Mouse (Mus musculus) limb, embryonic 15.5 days (tissue): ENCODE measurements around the gene Kif26a. TPM values are rescaled to one million over a fixed set of nuclear protein-coding genes. Genes with fewer than 3 reads are reported as not detected.

Source experiments
- ATAC-seq: fragments of 200-750 bp; cut with Nextera tagmentation; 2 replicates; pipeline ENCODE4 v1.8.0; 2017; ENCODE audit warnings: low read depth, moderate TSS enrichment; ENCODE audit not compliant: insufficient number of reproducible peaks, low FRiP score, low TSS enrichment
- H3K27ac ChIP-seq: fragments of 300-500 bp; sonication (generic); 2 replicates; pipeline ENCODE4 v1.5.1; 2015; ENCODE audit warnings: moderate library complexity, mild to moderate bottlenecking, inconsistent platforms
- H3K27me3 ChIP-seq: fragments of 300-500 bp; sonication (generic); 2 replicates; pipeline ENCODE4 v1.6.1; 2015; ENCODE audit warnings: inconsistent platforms
- H3K36me3 ChIP-seq: fragments of 300-500 bp; sonication (generic); 2 replicates; pipeline ENCODE4 v1.6.1; 2015; ENCODE audit warnings: inconsistent platforms
- H3K4me1 ChIP-seq: fragments of 300-500 bp; sonication (generic); 2 replicates; pipeline ENCODE4 v1.6.1; 2015; ENCODE audit warnings: inconsistent platforms
- H3K4me2 ChIP-seq: fragments of 300-500 bp; sonication (generic); 2 replicates; pipeline ENCODE4 v1.6.1; 2015; ENCODE audit warnings: mild to moderate bottlenecking, inconsistent platforms
- H3K4me3 ChIP-seq: fragments of 300-500 bp; sonication (generic); 2 replicates; pipeline ENCODE4 v1.5.1; 2015; ENCODE audit warnings: mild to moderate bottlenecking, inconsistent platforms
- H3K9ac ChIP-seq: fragments of 300-500 bp; sonication (generic); 2 replicates; pipeline ENCODE4 v1.6.1; 2015; ENCODE audit warnings: inconsistent platforms
- H3K9me3 ChIP-seq: fragments of 300-500 bp; sonication (generic); 2 replicates; pipeline ENCODE4 v1.6.1; 2016; ENCODE audit warnings: inconsistent platforms
- WGBS: fragments of 180-500 bp; shearing (Covaris S2); methylation state at CpG from one replicate; pipeline ENCODE4 v1.1.7; 2015; 5-methylcytosine and 5-hydroxymethylcytosine counted together
- polyA plus RNA-seq: library from polyadenylated mRNA; unstranded; fragments of >200 nt; fragmentation: Nextera tagmentation; extraction: Ambion mirVana; gene quantifications from 2 replicates; pipeline ENCODE4 v1.2.1, GENCODE M21; 2015

Kif26a gene
- polyA plus RNA-seq, 1 experiment from 2014 or later: 8.7 TPM

GRCm38 (mm10) chr12:112172214-112172613 lies 26.2 kb downstream of the Kif26a start:
- 46% methylated on average over 8 of the region's 8 CpGs for WGBS
- Histone ChIP-seq H3K4me1 (peaks cover 39% of the 10 kb centered on the region), H3K27ac (no peak overlapping the region), H3K9me3 (no peaks in the 10 kb centered on the region), H3K4me3 (no peak overlapping the region), H3K4me2 (no peak overlapping the region), H3K36me3 (peaks cover 46% of the 10 kb centered on the region), H3K9ac (no peak overlapping the region), H3K27me3 (no peaks in the 10 kb centered on the region)
- ATAC-seq: no peak

GRCm38 (mm10) chr12:112177679-112178078 lies 31.7 kb downstream of the Kif26a start:
- Histone ChIP-seq H3K4me1 (peaks cover 31% of the 10 kb centered on the region), H3K27ac (no peak overlapping the region), H3K9ac (no peak overlapping the region), H3K27me3 (no peaks in the 10 kb centered on the region), H3K9me3 (no peaks in the 10 kb centered on the region), H3K4me2 (no peak overlapping the region), H3K4me3 (no peak overlapping the region), H3K36me3 (peaks cover 64% of the 10 kb centered on the region)
- 97% methylated on average over 19 of the region's 19 CpGs for WGBS
- no peak for ATAC-seq

DNA sequence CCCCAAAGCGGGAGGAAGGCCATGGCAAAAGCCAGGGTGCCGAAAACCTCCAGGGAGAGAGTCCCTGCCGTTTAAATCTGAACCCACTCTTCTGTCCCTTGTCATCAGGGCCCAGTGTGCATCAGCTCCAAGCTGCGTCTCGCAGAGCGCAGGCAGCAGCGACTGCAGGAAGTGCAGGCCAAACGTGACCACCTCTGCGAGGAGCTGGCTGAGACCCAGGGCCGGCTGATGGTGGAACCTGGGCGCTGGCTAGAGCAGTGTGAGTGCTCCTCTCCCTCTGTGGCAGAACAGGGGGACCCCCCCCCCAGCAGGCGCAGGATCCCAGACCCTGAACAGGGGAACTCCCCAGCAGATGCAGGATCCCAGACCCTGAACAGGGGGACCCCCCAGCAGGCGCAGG lies 33.7 kb downstream of the Kif26a start:
- no peak for ATAC-seq
- H3K27me3 ChIP-seq: no peaks in the 10 kb centered on the region
- no peak overlapping the region for H3K4me2 ChIP-seq
- H3K27ac ChIP-seq: no peak overlapping the region
- H3K9ac ChIP-seq: no peak overlapping the region
- WGBS: 89% methylated on average over 13 of the region's 13 CpGs
- no peak overlapping the region for H3K4me3 ChIP-seq
- H3K4me1 ChIP-seq: peaks cover 50% of the 10 kb centered on the region
- H3K9me3 ChIP-seq: no peaks in the 10 kb centered on the region
- H3K36me3 ChIP-seq: peaks cover 50% of the 10 kb centered on the region

GRCm38 (mm10) chr12:112181921-112182608 lies 36.1 kb downstream of the Kif26a start:
- H3K9ac ChIP-seq: no peak overlapping the region
- no peak overlapping the region for H3K4me3 ChIP-seq
- 41% methylated on average over 7 of the region's 7 CpGs for WGBS
- no peaks in the 10 kb centered on the region for H3K27me3 ChIP-seq
- H3K27ac ChIP-seq: no peak overlapping the region
- peaks cover 56% of the 10 kb centered on the region for H3K4me1 ChIP-seq
- H3K36me3 ChIP-seq: peaks cover 26% of the 10 kb centered on the region
- H3K9me3 ChIP-seq: no peaks in the 10 kb centered on the region
- ATAC-seq: no peak
- H3K4me2 ChIP-seq: no peak overlapping the region

- peak overlapping the region; percentile 50; the same call in 1 of the 2 replicates for H3K27ac ChIP-seq
- WGBS: 56% methylated on average over 7 of the region's 7 CpGs
- ATAC-seq: no peak
- H3K27me3 ChIP-seq: no peaks in the 10 kb centered on the region
- peaks cover 57% of the 10 kb centered on the region for H3K4me1 ChIP-seq
- H3K36me3 ChIP-seq: peaks cover 21% of the 10 kb centered on the region
- H3K9me3 ChIP-seq: no peaks in the 10 kb centered on the region
- no peak overlapping the region for H3K9ac ChIP-seq
- H3K4me2 ChIP-seq: no peak overlapping the region
- no peak overlapping the region for H3K4me3 ChIP-seq
Measured at GRCm38 (mm10) chr12:112182609-112182955, 36.6 kb downstream of the Kif26a start.

DNA sequence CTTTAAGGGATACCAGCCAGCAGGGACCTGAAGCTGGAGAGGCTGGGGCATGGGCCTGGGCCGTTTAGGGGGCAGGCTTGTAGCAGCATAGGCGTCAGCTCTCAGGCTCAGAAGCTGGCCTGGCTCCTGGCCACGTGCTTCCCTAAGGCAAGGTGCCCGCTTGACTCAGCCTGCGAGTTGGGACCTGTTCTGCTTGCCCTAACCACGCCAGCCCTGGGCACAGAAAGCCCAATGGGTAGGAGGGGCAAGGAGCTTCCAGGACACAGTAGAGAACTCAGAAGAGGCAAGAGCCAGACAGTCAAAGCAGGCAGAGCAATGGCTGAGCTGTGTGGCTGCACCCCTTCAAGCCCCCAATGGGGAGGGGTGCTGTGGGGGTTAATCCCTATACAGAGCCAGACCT lies 37.7 kb downstream of the Kif26a start:
- ATAC-seq: peak; percentile 19; the same call in 1 of the 2 replicates
- peak overlapping the region; percentile 57; the same call in 1 of the 2 replicates for H3K27ac ChIP-seq
- H3K4me2 ChIP-seq: no peak overlapping the region
- 39% methylated on average over 6 of the region's 6 CpGs for WGBS
- peaks cover 10% of the 10 kb centered on the region for H3K36me3 ChIP-seq
- H3K4me3 ChIP-seq: no peak overlapping the region
- H3K9ac ChIP-seq: no peak overlapping the region
- no peaks in the 10 kb centered on the region for H3K27me3 ChIP-seq
- H3K4me1 ChIP-seq: peaks cover 53% of the 10 kb centered on the region
- no peaks in the 10 kb centered on the region for H3K9me3 ChIP-seq

DNA sequence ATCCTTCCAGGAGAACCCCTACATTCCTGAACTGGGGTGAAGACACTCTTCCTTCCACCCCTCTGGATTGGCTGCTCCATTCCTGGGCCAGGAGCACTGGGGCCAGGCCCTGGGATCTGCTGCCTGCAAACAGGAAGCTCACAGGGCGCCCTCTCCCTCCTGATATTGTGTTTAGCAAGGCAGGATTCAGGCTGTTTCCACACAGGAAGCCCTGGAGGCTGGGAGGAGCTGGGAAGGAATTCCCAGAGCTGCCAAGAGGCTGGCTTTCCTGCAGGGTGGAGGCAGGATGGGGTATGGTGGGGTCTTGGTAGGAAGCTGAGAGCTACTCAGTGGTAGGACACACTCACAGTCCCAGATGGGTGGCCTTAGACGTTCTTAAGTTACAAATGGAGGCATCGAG lies 38.4 kb downstream of the Kif26a start:
- Histone ChIP-seq H3K36me3 (peaks cover 3% of the 10 kb centered on the region; the same call in 1 of the 2 replicates), H3K9ac (no peak overlapping the region), H3K4me1 (peaks cover 45% of the 10 kb centered on the region), H3K4me2 (no peak overlapping the region), H3K9me3 (no peaks in the 10 kb centered on the region), H3K27me3 (no peaks in the 10 kb centered on the region), H3K4me3 (no peak overlapping the region), H3K27ac (peak overlapping the region; percentile 72)
- WGBS: 33% methylated on average over 3 of the region's 3 CpGs
- ATAC-seq: 0 out of 2 replicates have a peak, but pooled peaks have one; percentile 30

DNA sequence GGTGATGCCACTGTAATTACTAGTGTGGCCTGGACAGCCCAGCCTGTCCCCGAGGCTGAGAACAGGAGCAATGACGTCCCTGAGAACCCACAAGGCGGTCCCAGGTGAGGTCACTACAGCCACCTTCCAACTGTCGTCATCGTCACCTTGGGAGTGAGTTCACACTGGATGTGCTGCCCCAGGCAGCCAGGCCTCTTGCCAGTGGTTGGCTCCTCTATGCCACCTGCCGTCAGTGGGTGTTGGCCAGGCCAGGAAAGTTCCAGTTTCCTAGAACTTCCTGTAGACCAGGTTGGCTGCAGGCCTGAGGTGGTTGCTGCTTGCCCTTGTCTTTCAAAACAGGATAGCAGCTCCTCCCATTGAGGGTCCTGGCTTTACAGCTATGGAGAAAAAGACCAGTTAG lies 40.9 kb downstream of the Kif26a start:
- Histone ChIP-seq H3K9ac (no peak overlapping the region), H3K4me1 (peaks cover 33% of the 10 kb centered on the region), H3K4me3 (no peak overlapping the region), H3K9me3 (no peaks in the 10 kb centered on the region), H3K36me3 (no peaks in the 10 kb centered on the region), H3K27ac (no peak overlapping the region), H3K27me3 (no peaks in the 10 kb centered on the region), H3K4me2 (no peak overlapping the region)
- WGBS: 68% methylated on average over 6 of the region's 6 CpGs
- no peak for ATAC-seq

- no peak overlapping the region for H3K4me2 ChIP-seq
- H3K4me3 ChIP-seq: no peak overlapping the region
- peaks cover 16% of the 10 kb centered on the region for H3K4me1 ChIP-seq
- 33% methylated on average over 6 of the region's 6 CpGs for WGBS
- ATAC-seq: no peak
- no peak overlapping the region for H3K9ac ChIP-seq
- no peak overlapping the region for H3K27ac ChIP-seq
- H3K9me3 ChIP-seq: no peaks in the 10 kb centered on the region
- H3K36me3 ChIP-seq: no peaks in the 10 kb centered on the region
- H3K27me3 ChIP-seq: no peaks in the 10 kb centered on the region
Measured at GRCm38 (mm10) chr12:112191753-112192152, 45.7 kb downstream of the Kif26a start.

DNA sequence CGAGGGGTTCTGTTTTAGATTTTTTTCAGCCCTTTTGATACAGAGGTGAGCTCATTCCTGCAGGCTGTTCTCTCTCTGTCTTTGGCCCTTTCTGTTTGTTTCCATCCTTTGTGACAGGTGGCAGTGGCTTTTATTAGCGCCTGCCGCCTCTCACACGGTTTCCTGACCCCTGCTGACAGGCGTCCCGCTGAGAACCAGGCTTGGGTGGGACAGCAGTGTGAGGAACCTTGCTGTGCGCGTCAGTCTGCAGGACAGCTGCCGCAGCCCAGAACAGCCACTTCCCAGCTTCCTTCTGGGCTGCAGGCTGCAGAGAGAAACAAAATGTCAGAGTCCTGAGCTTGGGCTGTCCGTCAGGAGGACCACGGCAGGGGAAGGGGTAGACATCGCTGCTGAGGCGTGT lies 49.0 kb downstream of the Kif26a start:
- Histone ChIP-seq H3K27me3 (0 out of 2 replicates have a peak, but pooled peaks cover 9% of the 10 kb centered on the region), H3K4me1 (peaks cover 27% of the 10 kb centered on the region), H3K27ac (no peak overlapping the region), H3K9ac (no peak overlapping the region), H3K4me2 (0 out of 2 replicates have a peak overlapping the region, but pooled peaks have one; percentile 10), H3K9me3 (no peaks in the 10 kb centered on the region), H3K36me3 (no peaks in the 10 kb centered on the region), H3K4me3 (no peak overlapping the region)
- 11% methylated on average over 13 of the region's 13 CpGs for WGBS
- no peak for ATAC-seq

DNA sequence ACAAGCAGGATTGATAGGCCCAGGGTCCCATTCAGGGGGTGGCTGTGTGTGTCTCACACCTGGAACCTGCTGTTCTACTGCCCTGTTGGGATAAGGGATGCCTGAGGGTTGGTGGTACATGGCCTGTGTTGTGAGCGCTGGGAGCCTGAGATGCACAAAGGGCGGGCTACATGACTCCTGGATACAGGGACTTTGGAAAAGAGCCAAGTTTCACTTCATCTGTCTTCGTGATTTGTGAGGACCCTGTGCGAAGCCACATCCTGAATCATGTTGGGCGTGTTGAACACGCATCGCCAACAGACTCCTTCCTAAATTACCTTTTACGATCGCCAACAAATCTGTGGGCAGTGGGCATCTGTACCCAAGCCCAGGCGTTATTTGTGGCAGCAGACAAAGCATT lies 50.6 kb downstream of the Kif26a start:
- WGBS: 63% methylated on average over 10 of the region's 10 CpGs

DNA sequence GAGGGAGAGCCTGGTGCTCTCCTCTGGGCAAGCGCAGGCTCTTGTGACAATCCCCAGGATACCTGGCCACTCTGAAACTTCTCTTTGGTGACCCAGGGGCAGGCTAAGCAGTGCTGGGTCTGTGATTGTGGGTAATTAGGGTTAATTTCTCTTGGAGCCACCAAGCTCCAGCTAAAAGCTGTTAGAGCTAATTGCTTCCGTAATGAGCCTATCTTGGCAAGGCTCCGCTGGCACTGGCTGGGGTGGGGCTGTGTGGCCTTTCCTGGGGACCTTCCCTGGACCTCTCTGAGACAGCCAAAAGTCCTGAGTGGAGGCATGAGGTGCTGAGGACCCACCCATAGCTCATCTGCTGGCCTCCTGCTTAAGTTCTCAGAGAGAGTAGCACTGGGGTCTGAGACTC lies 53.4 kb downstream of the Kif26a start:
- Histone ChIP-seq H3K9me3 (no peaks in the 10 kb centered on the region), H3K27me3 (0 out of 2 replicates have a peak, but pooled peaks cover 9% of the 10 kb centered on the region), H3K9ac (no peak overlapping the region), H3K4me2 (no peak overlapping the region), H3K4me1 (peaks cover 31% of the 10 kb centered on the region), H3K4me3 (no peak overlapping the region), H3K27ac (0 out of 2 replicates have a peak overlapping the region, but pooled peaks have one; percentile 9), H3K36me3 (no peaks in the 10 kb centered on the region)
- WGBS: 45% methylated on average over 3 of the region's 3 CpGs
- ATAC-seq: no peak

More for the DNA sequence above, 50.6 kb downstream of the Kif26a start:
- no peak overlapping the region for H3K4me2 ChIP-seq
- peaks cover 31% of the 10 kb centered on the region for H3K4me1 ChIP-seq
- ATAC-seq: no peak
- 0 out of 2 replicates have a peak, but pooled peaks cover 9% of the 10 kb centered on the region for H3K27me3 ChIP-seq
- H3K4me3 ChIP-seq: no peak overlapping the region
- H3K36me3 ChIP-seq: no peaks in the 10 kb centered on the region
- no peak overlapping the region for H3K9ac ChIP-seq
- H3K9me3 ChIP-seq: no peaks in the 10 kb centered on the region
- H3K27ac ChIP-seq: no peak overlapping the region
